Mouse (Mus musculus): Measurements from ENCODE around the gene Gm11172. TPM values are rescaled to one million over a fixed set of nuclear protein-coding genes. Genes with fewer than 3 reads are reported as not detected.

Gene Gm11172
- not detected in 2 replicates for polyA plus RNA-seq (2015; fragmentation: Nextera tagmentation; extraction: Ambion mirVana)

DNA sequence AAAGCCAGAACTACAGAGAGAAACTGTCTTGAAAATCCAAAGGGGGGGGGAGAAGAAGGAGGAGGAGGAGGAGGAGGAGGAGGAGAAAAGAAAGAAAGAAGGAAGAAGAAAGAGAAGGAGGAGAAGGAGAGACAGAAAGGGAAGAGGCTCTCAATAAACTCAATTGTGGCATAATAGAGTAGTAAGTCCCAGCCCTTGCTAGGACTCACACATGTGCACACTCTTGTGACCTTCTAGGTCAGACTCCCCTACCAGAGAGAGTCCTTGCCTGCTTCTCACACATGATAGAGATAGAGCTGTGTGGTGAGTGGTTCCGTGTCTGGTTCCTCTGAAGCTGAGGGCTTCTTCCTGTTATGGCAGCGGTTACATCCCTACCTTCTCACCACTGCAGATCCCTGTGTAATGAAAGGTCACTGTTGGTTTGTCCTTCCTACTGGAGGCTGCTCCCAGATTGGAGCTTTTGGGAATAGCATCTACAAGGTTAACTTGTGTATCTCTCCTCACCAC is at the start of gene Gm11172:
Gene Gm11172 (plus strand): TSS at position 51 of the 507 bp plus-strand sequence.
- no peak within 1 kb of the TSS for H3K9ac ChIP-seq
- peaks cover 24% of the 10 kb centered on the region; the same call in 1 of the 2 replicates for H3K27me3 ChIP-seq
- H3K27ac ChIP-seq (replicated peaks) = no peak within 1 kb of the TSS
- no peak for ATAC-seq (ENCODE audit: insufficient read depth)
- no peaks in the 10 kb centered on the region for H3K36me3 ChIP-seq (replicated peaks)
- no peak within 1 kb of the TSS for H3K4me3 ChIP-seq (replicated peaks)
- 28% methylated on average over 2 of the region's 2 CpGs for WGBS (ENCODE audit: insufficient replicate concordance)
- H3K4me2 ChIP-seq = no peak within 1 kb of the TSS
- no peaks in the 10 kb centered on the region for H3K9me3 ChIP-seq (replicated peaks)
- H3K4me1 ChIP-seq (replicated peaks) = peaks cover 8% of the 10 kb centered on the region

DNA sequence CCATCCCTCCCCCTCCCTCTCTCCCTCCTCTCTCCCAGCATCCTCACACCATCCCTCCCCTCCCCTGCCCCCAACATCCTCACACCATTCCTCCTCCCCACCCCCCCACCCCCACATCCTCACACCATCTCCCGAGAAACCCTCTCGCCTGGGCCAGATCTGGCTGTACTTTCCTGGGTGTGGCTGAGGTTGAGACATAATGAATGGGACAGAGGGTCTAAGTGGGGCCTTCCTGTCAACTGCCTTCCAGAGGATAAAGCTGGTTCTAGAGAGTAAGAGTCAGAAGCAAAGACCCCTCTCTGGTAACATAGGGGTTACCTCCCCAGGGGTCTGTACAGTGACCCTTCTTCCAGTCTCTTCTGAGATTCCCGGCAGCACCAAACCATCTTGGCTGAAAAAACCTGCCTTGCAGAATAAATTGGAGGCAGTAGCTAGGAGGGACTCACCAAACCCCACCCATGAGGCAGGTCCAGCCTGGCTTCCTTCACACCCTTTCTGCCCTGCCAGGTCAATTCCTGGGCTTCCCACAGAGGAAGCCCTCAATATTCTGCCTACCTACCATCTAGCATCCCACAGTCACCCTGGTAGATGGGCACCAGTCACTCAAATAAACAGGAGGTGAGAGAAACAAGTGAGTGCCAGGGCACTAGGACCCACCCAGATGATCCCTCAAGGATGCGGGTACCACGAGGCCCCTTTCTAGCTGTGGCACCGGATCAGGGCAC is 49.0 kb upstream of the Gm11172 start:
- H3K4me1 ChIP-seq (replicated peaks) = peaks cover 2% of the 10 kb centered on the region; the same call in 1 of the 2 replicates
- no peak overlapping the region for H3K4me2 ChIP-seq
- H3K27me3 ChIP-seq = peaks cover 19% of the 10 kb centered on the region
- no peak overlapping the region for H3K9ac ChIP-seq
- no peak overlapping the region for H3K4me3 ChIP-seq (replicated peaks)
- H3K36me3 ChIP-seq (replicated peaks) = no peaks in the 10 kb centered on the region
- ATAC-seq (ENCODE audit: insufficient read depth) = no peak
- WGBS (ENCODE audit: insufficient replicate concordance) = 45% methylated on average over 6 of the region's 6 CpGs
- no peaks in the 10 kb centered on the region for H3K9me3 ChIP-seq (replicated peaks)
- H3K27ac ChIP-seq (replicated peaks) = no peak overlapping the region

DNA sequence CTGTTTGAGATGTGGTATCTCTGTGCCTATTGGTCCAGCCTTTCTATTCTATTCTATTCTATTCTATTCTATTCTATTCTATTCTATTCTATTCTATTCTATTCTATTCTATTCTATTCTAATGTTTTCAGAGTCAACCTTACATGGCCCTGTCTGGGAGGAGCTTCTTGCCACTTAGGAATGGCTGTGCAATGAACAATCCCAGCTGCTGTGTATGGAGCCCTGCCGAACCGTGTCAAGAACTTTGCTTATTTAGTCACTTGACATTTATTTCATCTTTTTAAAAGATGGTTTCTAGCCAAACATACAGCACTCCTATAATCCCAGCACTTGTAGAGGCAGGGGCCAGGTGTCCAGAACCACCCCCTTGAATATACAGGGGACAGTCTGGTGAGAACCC is 48.4 kb upstream of the Gm11172 start:
- peaks cover 7% of the 10 kb centered on the region; the same call in 1 of the 2 replicates for H3K4me1 ChIP-seq (replicated peaks)
- H3K4me3 ChIP-seq (replicated peaks) = no peak overlapping the region
- H3K4me2 ChIP-seq = no peak overlapping the region
- H3K9me3 ChIP-seq (replicated peaks) = no peaks in the 10 kb centered on the region
- H3K27me3 ChIP-seq = peaks cover 18% of the 10 kb centered on the region
- H3K27ac ChIP-seq (replicated peaks) = no peak overlapping the region
- H3K9ac ChIP-seq = no peak overlapping the region
- no peak for ATAC-seq (ENCODE audit: insufficient read depth)
- no peaks in the 10 kb centered on the region for H3K36me3 ChIP-seq (replicated peaks)
- 29% methylated on average over 2 of the region's 2 CpGs for WGBS (ENCODE audit: insufficient replicate concordance)

DNA sequence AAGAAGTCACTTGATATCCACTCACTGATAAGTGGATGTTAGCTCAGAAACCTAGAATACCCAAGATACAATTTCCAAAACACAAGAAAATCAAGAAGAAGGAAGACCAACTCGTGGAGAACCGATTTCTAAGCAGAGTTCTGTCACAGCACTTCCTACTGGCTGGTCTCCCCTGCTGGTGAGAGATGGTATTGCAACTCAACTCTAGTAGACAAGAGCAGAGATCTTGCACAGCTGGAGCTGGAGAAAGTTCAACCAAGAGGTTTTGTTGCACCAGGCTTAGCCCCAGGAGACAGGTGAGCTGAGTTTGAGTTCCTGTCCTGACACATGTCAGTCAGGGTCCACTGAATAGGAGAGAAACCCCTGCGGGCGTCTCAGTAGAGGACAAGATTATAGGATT is 45.6 kb upstream of the Gm11172 start:
- Histone ChIP-seq H3K27ac (replicated peaks) (no peak overlapping the region), H3K27me3 (peaks cover 14% of the 10 kb centered on the region), H3K4me2 (no peak overlapping the region), H3K4me3 (replicated peaks) (no peak overlapping the region), H3K36me3 (replicated peaks) (no peaks in the 10 kb centered on the region), H3K4me1 (replicated peaks) (peaks cover 16% of the 10 kb centered on the region; the same call in 1 of the 2 replicates), H3K9ac (no peak overlapping the region), H3K9me3 (replicated peaks) (no peaks in the 10 kb centered on the region)
- ATAC-seq (ENCODE audit: insufficient read depth) = no peak
- WGBS (ENCODE audit: insufficient replicate concordance) = 33% methylated on average over 4 of the region's 4 CpGs

DNA sequence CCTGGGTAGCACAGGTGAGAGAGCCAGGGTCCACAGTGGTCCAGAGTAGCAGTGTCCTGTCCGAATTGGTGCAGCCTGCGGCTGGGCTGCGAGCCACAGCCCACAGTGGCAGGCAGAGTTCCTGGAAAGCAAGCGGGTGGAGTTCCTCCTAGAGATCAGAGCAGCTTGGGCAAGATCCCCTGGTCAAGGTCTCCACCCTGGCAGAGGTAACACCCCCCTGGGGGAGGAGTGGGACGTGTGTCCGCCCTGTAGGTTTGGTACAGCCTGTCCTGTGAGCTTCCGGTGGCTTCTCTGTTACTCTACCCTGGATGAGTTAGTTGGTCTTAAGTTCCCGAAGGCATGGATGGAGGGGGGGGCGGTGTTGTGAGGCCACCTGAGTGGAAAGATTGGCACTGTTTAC is 43.9 kb upstream of the Gm11172 start:
- H3K27ac ChIP-seq (replicated peaks) = no peak overlapping the region
- H3K4me2 ChIP-seq = no peak overlapping the region
- no peak overlapping the region for H3K4me3 ChIP-seq (replicated peaks)
- H3K36me3 ChIP-seq (replicated peaks) = no peaks in the 10 kb centered on the region
- H3K4me1 ChIP-seq (replicated peaks) = peaks cover 16% of the 10 kb centered on the region; the same call in 1 of the 2 replicates
- H3K9ac ChIP-seq = no peak overlapping the region
- WGBS (ENCODE audit: insufficient replicate concordance) = 11% methylated on average over 9 of the region's 9 CpGs
- peaks cover 14% of the 10 kb centered on the region for H3K27me3 ChIP-seq
- H3K9me3 ChIP-seq (replicated peaks) = no peaks in the 10 kb centered on the region
- ATAC-seq (ENCODE audit: insufficient read depth) = peak; percentile 40; the same call in 1 of the 2 replicates

DNA sequence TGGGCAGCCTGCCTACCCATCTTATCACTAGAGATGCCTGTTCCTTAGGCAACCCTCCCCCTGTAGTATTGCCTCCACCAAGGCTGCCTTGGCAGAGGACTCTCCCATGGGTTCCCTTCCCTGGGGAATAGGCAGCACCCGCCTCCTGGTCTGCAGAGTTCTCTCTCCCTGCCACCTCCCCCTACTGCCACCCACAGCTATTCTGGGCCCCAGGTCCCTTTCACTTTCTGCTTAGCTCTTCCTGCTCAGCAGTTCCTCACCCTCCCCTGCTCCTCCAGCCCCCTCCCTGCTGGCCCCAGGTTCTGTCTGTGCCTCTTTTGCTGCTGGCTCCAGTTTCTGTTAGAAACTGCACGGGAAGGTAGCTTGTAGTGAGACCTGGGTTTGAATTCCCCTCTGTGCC is 43.1 kb upstream of the Gm11172 start:
- Histone ChIP-seq H3K36me3 (replicated peaks) (no peaks in the 10 kb centered on the region), H3K9me3 (replicated peaks) (no peaks in the 10 kb centered on the region), H3K27me3 (peaks cover 14% of the 10 kb centered on the region), H3K9ac (no peak overlapping the region), H3K4me1 (replicated peaks) (peaks cover 16% of the 10 kb centered on the region; the same call in 1 of the 2 replicates), H3K27ac (replicated peaks) (no peak overlapping the region), H3K4me2 (no peak overlapping the region), H3K4me3 (replicated peaks) (no peak overlapping the region)
- 16% methylated on average over 2 of the region's 2 CpGs for WGBS (ENCODE audit: insufficient replicate concordance)
- no peak for ATAC-seq (ENCODE audit: insufficient read depth)

DNA sequence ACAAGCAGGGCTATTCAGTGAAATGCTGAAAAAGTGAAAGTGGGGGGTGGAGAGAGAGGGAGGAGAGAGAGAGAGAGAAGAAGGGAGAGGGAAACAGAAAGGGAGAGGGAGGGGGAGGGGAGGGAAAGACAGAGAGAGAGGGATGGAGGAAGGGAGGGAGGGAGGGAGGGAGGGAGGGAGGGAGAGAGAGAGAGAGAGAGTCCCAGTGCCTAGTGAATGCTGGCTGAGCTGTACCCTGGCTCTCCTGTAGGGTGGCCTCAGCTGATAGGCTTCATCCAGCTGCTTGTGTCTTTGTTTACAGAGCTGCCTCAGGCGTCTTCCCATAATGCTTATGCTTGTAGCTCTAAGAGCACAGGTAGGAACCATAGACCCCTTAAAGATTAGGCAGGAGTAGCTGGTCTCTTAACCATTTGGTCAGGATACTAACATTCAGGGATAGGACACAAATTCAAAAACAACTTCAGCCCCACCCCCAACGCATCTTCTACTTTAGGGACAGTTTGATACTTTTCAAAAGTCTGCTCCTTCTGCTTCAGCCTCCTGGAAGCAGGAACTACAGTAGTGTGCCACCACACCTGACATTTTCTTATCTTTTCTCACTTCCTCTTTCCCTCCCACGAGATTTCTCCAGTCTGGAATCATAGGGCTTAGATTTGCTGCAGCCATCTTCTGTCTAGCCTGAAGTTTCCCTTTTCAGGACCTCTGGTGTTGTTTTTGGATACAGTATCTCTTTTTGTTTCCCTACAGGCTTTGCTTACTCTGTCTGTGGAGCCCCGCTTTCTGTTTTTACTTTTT is 42.0 kb upstream of the Gm11172 start:
- H3K9ac ChIP-seq = no peak overlapping the region
- peaks cover 16% of the 10 kb centered on the region; the same call in 1 of the 2 replicates for H3K4me1 ChIP-seq (replicated peaks)
- no peak overlapping the region for H3K27ac ChIP-seq (replicated peaks)
- no peak overlapping the region for H3K4me3 ChIP-seq (replicated peaks)
- H3K36me3 ChIP-seq (replicated peaks) = no peaks in the 10 kb centered on the region
- ATAC-seq (ENCODE audit: insufficient read depth) = no peak
- H3K27me3 ChIP-seq = peaks cover 14% of the 10 kb centered on the region
- WGBS (ENCODE audit: insufficient replicate concordance) = 33% methylated on average over 4 of the region's 4 CpGs
- H3K4me2 ChIP-seq = no peak overlapping the region
- no peaks in the 10 kb centered on the region for H3K9me3 ChIP-seq (replicated peaks)

DNA sequence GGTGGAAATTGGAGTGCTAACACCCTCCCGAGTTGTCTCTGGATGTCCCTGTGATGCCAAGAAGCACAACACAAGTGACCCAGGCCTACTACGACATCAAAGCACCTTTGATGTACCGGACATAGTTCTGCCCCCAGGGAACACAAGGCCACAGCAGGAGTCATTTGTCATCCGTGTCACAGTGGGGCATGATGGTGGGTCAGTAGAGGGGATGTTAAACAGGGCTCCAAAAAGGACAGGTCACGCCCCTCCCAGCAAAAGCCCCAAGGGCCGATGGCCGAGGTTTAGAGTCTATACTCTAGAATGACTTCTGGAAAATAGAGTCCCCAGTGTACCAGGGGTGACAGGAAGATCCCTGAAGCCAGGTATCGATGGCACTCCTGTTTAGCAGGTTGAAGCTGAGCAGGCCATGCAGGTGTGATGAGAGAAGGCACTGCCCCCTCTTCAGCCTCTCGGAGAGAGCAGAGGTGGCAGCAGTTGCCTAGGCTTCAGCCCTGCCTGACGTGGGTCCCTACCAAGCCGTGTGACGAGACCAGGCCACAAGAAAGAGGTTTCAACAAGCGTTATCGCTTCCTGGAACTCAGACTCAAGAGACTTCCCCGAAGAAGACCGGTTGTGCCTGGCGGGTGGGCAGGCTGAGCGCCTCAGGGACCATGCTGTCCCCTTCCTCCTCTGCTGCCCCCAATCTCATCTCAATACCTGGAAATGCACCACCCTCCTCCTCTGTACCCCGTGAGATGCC is 40.8 kb upstream of the Gm11172 start:
- H3K4me2 ChIP-seq = no peak overlapping the region
- 0 out of 2 replicates have a peak, but pooled peaks have one; percentile 18 for ATAC-seq (ENCODE audit: insufficient read depth)
- H3K36me3 ChIP-seq (replicated peaks) = no peaks in the 10 kb centered on the region
- H3K27ac ChIP-seq (replicated peaks) = no peak overlapping the region
- no peaks in the 10 kb centered on the region for H3K9me3 ChIP-seq (replicated peaks)
- no peak overlapping the region for H3K9ac ChIP-seq
- WGBS (ENCODE audit: insufficient replicate concordance) = 28% methylated on average over 19 of the region's 19 CpGs
- peaks cover 16% of the 10 kb centered on the region; the same call in 1 of the 2 replicates for H3K4me1 ChIP-seq (replicated peaks)
- H3K4me3 ChIP-seq (replicated peaks) = no peak overlapping the region
- peaks cover 14% of the 10 kb centered on the region for H3K27me3 ChIP-seq

DNA sequence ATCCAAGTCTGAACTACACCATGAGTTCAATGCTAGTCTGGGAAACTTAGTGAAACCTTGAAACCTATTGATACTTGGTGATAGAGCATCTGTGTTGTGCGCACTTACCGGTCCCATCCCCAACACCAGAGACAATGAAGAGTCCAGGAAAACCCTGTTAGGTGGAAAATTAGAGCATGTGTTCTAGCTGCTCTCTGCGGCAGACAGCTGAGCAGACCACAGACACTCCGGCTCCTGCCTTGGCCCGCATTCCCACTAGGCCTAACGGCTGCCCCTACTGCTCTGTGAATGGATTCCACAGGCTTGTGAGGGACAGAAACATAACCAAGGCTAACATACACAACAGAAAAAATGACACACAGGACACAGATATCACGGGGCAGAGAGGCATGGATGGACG is 39.2 kb upstream of the Gm11172 start:
- no peak overlapping the region for H3K9ac ChIP-seq
- 77% methylated on average over 8 of the region's 8 CpGs for WGBS (ENCODE audit: insufficient replicate concordance)
- no peak overlapping the region for H3K4me2 ChIP-seq
- peaks cover 26% of the 10 kb centered on the region for H3K4me1 ChIP-seq (replicated peaks)
- H3K27ac ChIP-seq (replicated peaks) = no peak overlapping the region
- no peak overlapping the region for H3K4me3 ChIP-seq (replicated peaks)
- peaks cover 7% of the 10 kb centered on the region; the same call in 1 of the 2 replicates for H3K27me3 ChIP-seq
- no peaks in the 10 kb centered on the region for H3K9me3 ChIP-seq (replicated peaks)
- no peak for ATAC-seq (ENCODE audit: insufficient read depth)
- no peaks in the 10 kb centered on the region for H3K36me3 ChIP-seq (replicated peaks)

DNA sequence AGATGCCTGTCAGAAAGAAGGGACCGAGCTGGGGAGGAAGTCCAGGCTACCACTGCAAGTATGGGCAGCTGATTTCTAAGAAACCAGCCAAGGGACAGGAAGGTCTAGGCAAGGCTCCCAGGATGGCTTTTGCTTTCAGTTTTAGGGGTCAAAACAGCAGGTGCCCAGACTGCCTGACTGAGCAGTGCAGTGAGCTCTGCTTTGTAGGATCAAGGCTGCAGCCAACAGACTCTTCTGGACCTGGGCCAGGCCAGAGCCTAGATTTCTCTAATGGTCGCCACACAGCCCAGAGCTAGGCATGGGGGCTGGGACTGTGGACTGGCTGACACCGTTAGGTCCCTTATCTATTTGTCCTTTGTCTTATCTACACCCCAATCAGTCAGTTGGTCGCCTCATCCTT is 38.0 kb upstream of the Gm11172 start:
- peaks cover 19% of the 10 kb centered on the region for H3K4me1 ChIP-seq (replicated peaks)
- no peak overlapping the region for H3K4me2 ChIP-seq
- H3K9ac ChIP-seq = no peak overlapping the region
- no peak overlapping the region for H3K27ac ChIP-seq (replicated peaks)
- H3K4me3 ChIP-seq (replicated peaks) = no peak overlapping the region
- H3K36me3 ChIP-seq (replicated peaks) = no peaks in the 10 kb centered on the region
- no peaks in the 10 kb centered on the region for H3K9me3 ChIP-seq (replicated peaks)
- 12% methylated on average over 4 of the region's 4 CpGs for WGBS (ENCODE audit: insufficient replicate concordance)
- no peak for ATAC-seq (ENCODE audit: insufficient read depth)
- no peaks in the 10 kb centered on the region for H3K27me3 ChIP-seq
